Mouse (Mus musculus): ENCODE data around the gene Olfr68. TPM values are rescaled to one million over a fixed set of nuclear protein-coding genes. Genes with fewer than 3 reads are reported as not detected.
"Not testable (repeated sequence)": the region's sequence is repeated elsewhere in the genome, so short reads cannot be mapped to it uniquely, and the experiment has no call there.

Olfr68 gene
- polyA plus RNA-seq, 1 experiment from 2014 or later, result not detected

- H3K9ac ChIP-seq (replicated peaks); ATAC-seq (ENCODE audit: insufficient number of reproducible peaks, insufficient read depth, low FRiP score, low TSS enrichment, low read depth): not testable (repeated sequence)
Observed at GRCm38 (mm10) chr7:103762212-103762611, 17.3 kb downstream of the Olfr68 start.

GRCm38 (mm10) chr7:103757233-103757632 is 22.3 kb downstream of the Olfr68 start, which contains the start of gene Olfr630:
TSS of gene Olfr630 (minus strand) at chr7:103757333.
- Histone ChIP-seq H3K9me3 (no peaks in the 10 kb centered on the region), H3K36me3 (no peaks in the 10 kb centered on the region), H3K4me2 (no peak within 1 kb of the TSS), H3K4me1 (replicated peaks) (no peaks in the 10 kb centered on the region), H3K4me3 (replicated peaks) (no peak within 1 kb of the TSS), H3K27ac (no peak within 1 kb of the TSS), H3K9ac (replicated peaks) (no peak within 1 kb of the TSS), H3K27me3 (no peaks in the 10 kb centered on the region)
- WGBS, result 48% methylated on average over 2 of the region's 2 CpGs
- ATAC-seq (ENCODE audit: insufficient number of reproducible peaks, insufficient read depth, low FRiP score, low TSS enrichment, low read depth), result no peak

More at GRCm38 (mm10) chr7:103762212-103762611, 17.3 kb downstream of the Olfr68 start:
- H3K4me1 ChIP-seq (replicated peaks); H3K4me2 ChIP-seq; H3K27ac ChIP-seq; H3K36me3 ChIP-seq; H3K4me3 ChIP-seq (replicated peaks); H3K9me3 ChIP-seq; H3K27me3 ChIP-seq: not testable (repeated sequence)
- WGBS, result 86% methylated on average over 6 of the region's 6 CpGs

GRCm38 (mm10) chr7:103744843-103745242 is 34.7 kb downstream of the Olfr68 start, which contains the start of gene Olfr629:
TSS of gene Olfr629 (minus strand) at chr7:103744943.
- no peaks in the 10 kb centered on the region for H3K4me1 ChIP-seq (replicated peaks)
- no peak within 1 kb of the TSS for H3K4me3 ChIP-seq (replicated peaks)
- no peaks in the 10 kb centered on the region for H3K9me3 ChIP-seq
- H3K36me3 ChIP-seq, result no peaks in the 10 kb centered on the region
- 77% methylated on average over 2 of the region's 2 CpGs for WGBS
- H3K27ac ChIP-seq, result no peak within 1 kb of the TSS
- ATAC-seq (ENCODE audit: insufficient number of reproducible peaks, insufficient read depth, low FRiP score, low TSS enrichment, low read depth), result no peak
- no peak within 1 kb of the TSS for H3K9ac ChIP-seq (replicated peaks)
- no peaks in the 10 kb centered on the region for H3K27me3 ChIP-seq
- H3K4me2 ChIP-seq, result no peak within 1 kb of the TSS

GRCm38 (mm10) chr7:103730074-103730473 is 49.4 kb downstream of the Olfr68 start, which contains the start of gene Olfr628:
TSS of gene Olfr628 (plus strand) at chr7:103730374.
- Histone ChIP-seq H3K27ac (no peak within 1 kb of the TSS), H3K27me3 (no peaks in the 10 kb centered on the region)

More at GRCm38 (mm10) chr7:103730074-103730473, 49.4 kb downstream of the Olfr68 start, which contains the start of gene Olfr628:
- no peaks in the 10 kb centered on the region for H3K9me3 ChIP-seq
- ATAC-seq (ENCODE audit: insufficient number of reproducible peaks, insufficient read depth, low FRiP score, low TSS enrichment, low read depth), result no peak
- H3K9ac ChIP-seq (replicated peaks), result no peak within 1 kb of the TSS
- H3K4me3 ChIP-seq (replicated peaks), result no peak within 1 kb of the TSS
- H3K4me2 ChIP-seq, result no peak within 1 kb of the TSS
- H3K36me3 ChIP-seq, result no peaks in the 10 kb centered on the region
- 92% methylated on average over 1 of the region's 1 CpGs for WGBS
- H3K4me1 ChIP-seq (replicated peaks), result no peaks in the 10 kb centered on the region

Other genes with a start within 250 kb of the Olfr68 start
- not detected in 2 replicates for gene Olfr612, start 237.0 kb downstream of the Olfr68 start, polyA plus RNA-seq (2016; fragmentation: Nextera tagmentation; extraction: Ambion mirVana)
- gene Olfr613, start 231.6 kb downstream of the Olfr68 start, polyA plus RNA-seq (2016; fragmentation: Nextera tagmentation; extraction: Ambion mirVana), result not detected in 2 replicates
- not detected in 2 replicates for gene Olfr615, start 223.6 kb downstream of the Olfr68 start, polyA plus RNA-seq (2016; fragmentation: Nextera tagmentation; extraction: Ambion mirVana)
- gene Olfr616, start 210.6 kb downstream of the Olfr68 start, polyA plus RNA-seq (2016; fragmentation: Nextera tagmentation; extraction: Ambion mirVana), result not detected in 2 replicates
- gene Olfr617, start 206.6 kb downstream of the Olfr68 start, polyA plus RNA-seq (2016; fragmentation: Nextera tagmentation; extraction: Ambion mirVana), result not detected in 2 replicates
- not detected in 2 replicates for gene Olfr618, start 189.6 kb downstream of the Olfr68 start, polyA plus RNA-seq (2016; fragmentation: Nextera tagmentation; extraction: Ambion mirVana)
- not detected in 2 replicates for gene Olfr619, start 179.1 kb downstream of the Olfr68 start, polyA plus RNA-seq (2016; fragmentation: Nextera tagmentation; extraction: Ambion mirVana)
- gene Olfr620, start 167.2 kb downstream of the Olfr68 start, polyA plus RNA-seq (2016; fragmentation: Nextera tagmentation; extraction: Ambion mirVana), result not detected in 2 replicates
- gene Olfr622, start 137.0 kb downstream of the Olfr68 start, polyA plus RNA-seq (2016; fragmentation: Nextera tagmentation; extraction: Ambion mirVana), result not detected in 2 replicates
- gene Olfr623, start 116.0 kb downstream of the Olfr68 start, polyA plus RNA-seq (2016; fragmentation: Nextera tagmentation; extraction: Ambion mirVana), result not detected in 2 replicates
- 0.06 and 0.11 TPM in 2 replicates for gene Olfr624, start 108.5 kb downstream of the Olfr68 start, polyA plus RNA-seq (2016; fragmentation: Nextera tagmentation; extraction: Ambion mirVana)
- not detected in 2 replicates for gene Olfr625-ps1, start 97.0 kb downstream of the Olfr68 start, polyA plus RNA-seq (2016; fragmentation: Nextera tagmentation; extraction: Ambion mirVana)
- not detected in 2 replicates for gene Olfr243, start 65.0 kb downstream of the Olfr68 start, polyA plus RNA-seq (2016; fragmentation: Nextera tagmentation; extraction: Ambion mirVana)
- gene Olfr628, start 49.3 kb downstream of the Olfr68 start, polyA plus RNA-seq (2016; fragmentation: Nextera tagmentation; extraction: Ambion mirVana), result not detected in 2 replicates
- not detected in 2 replicates for gene Olfr629, start 34.8 kb downstream of the Olfr68 start, polyA plus RNA-seq (2016; fragmentation: Nextera tagmentation; extraction: Ambion mirVana)
- gene Olfr630, start 22.4 kb downstream of the Olfr68 start, polyA plus RNA-seq (2016; fragmentation: Nextera tagmentation; extraction: Ambion mirVana), result not detected in 2 replicates
- not detected in 2 replicates for gene Olfr69, start 8.1 kb downstream of the Olfr68 start, polyA plus RNA-seq (2016; fragmentation: Nextera tagmentation; extraction: Ambion mirVana)
- gene Olfr67, start 12.1 kb upstream of the Olfr68 start, polyA plus RNA-seq (2016; fragmentation: Nextera tagmentation; extraction: Ambion mirVana), result not detected in 2 replicates
- 836 and 850 TPM in 2 replicates for gene Hbb-bt, start 34.3 kb upstream of the Olfr68 start, polyA plus RNA-seq (2016; fragmentation: Nextera tagmentation; extraction: Ambion mirVana)
- 651 and 737 TPM in 2 replicates for gene Hbb-bs, start 48.4 kb upstream of the Olfr68 start, polyA plus RNA-seq (2016; fragmentation: Nextera tagmentation; extraction: Ambion mirVana)
- gene Hbb-bh2, start 60.8 kb upstream of the Olfr68 start, polyA plus RNA-seq (2016; fragmentation: Nextera tagmentation; extraction: Ambion mirVana), result not detected in 2 replicates
- 615 and 622 TPM in 2 replicates for gene Hbb-bh1, start 63.5 kb upstream of the Olfr68 start, polyA plus RNA-seq (2016; fragmentation: Nextera tagmentation; extraction: Ambion mirVana)
- 8,935 and 9,118 TPM in 2 replicates for gene Hbb-y, start 73.5 kb upstream of the Olfr68 start, polyA plus RNA-seq (2016; fragmentation: Nextera tagmentation; extraction: Ambion mirVana)
- gene Olfr66, start 106.6 kb upstream of the Olfr68 start, polyA plus RNA-seq (2016; fragmentation: Nextera tagmentation; extraction: Ambion mirVana), result not detected in 2 replicates
- not detected in 2 replicates for gene Olfr64, start 114.8 kb upstream of the Olfr68 start, polyA plus RNA-seq (2016; fragmentation: Nextera tagmentation; extraction: Ambion mirVana)
- gene Olfr65, start 123.8 kb upstream of the Olfr68 start, polyA plus RNA-seq (2016; fragmentation: Nextera tagmentation; extraction: Ambion mirVana), result not detected in 2 replicates
- gene Olfr631, start 149.1 kb upstream of the Olfr68 start, polyA plus RNA-seq (2016; fragmentation: Nextera tagmentation; extraction: Ambion mirVana), result not detected in 2 replicates
- gene Olfr632, start 154.6 kb upstream of the Olfr68 start, polyA plus RNA-seq (2016; fragmentation: Nextera tagmentation; extraction: Ambion mirVana), result not detected in 2 replicates
- gene Olfr633, start 164.7 kb upstream of the Olfr68 start, polyA plus RNA-seq (2016; fragmentation: Nextera tagmentation; extraction: Ambion mirVana), result not detected in 2 replicates
- gene Olfr635, start 191.5 kb upstream of the Olfr68 start, polyA plus RNA-seq (2016; fragmentation: Nextera tagmentation; extraction: Ambion mirVana), result not detected in 2 replicates
- gene Olfr638, start 219.0 kb upstream of the Olfr68 start, polyA plus RNA-seq (2016; fragmentation: Nextera tagmentation; extraction: Ambion mirVana), result not detected in 2 replicates
- gene Olfr639, start 237.6 kb upstream of the Olfr68 start, polyA plus RNA-seq (2016; fragmentation: Nextera tagmentation; extraction: Ambion mirVana), result not detected in 2 replicates
- gene Olfr640, start 245.9 kb upstream of the Olfr68 start, polyA plus RNA-seq (2016; fragmentation: Nextera tagmentation; extraction: Ambion mirVana), result not detected in 2 replicates